Mouse (Mus musculus) bone marrow, adult 2 months (tissue): ENCODE measurements around the gene Sfxn4. TPM values are rescaled to one million over a fixed set of nuclear protein-coding genes. Genes with fewer than 3 reads are reported as not detected.

Source experiments
- H3K27ac ChIP-seq: fragments of 200-500 bp; 2 replicates; pipeline ENCODE4 v1.5.1; 2012; ENCODE audit warnings: low read depth, mild to moderate bottlenecking, control low read depth, inconsistent platforms, low read length; ENCODE audit not compliant: control insufficient read depth, poor library complexity, insufficient read depth
- H3K4me1 ChIP-seq: fragments of 200-500 bp; 2 replicates; pipeline ENCODE4 v1.6.1; 2011; ENCODE audit warnings: low read length; ENCODE audit not compliant: control insufficient read depth, insufficient read depth
- H3K4me3 ChIP-seq: fragments of 200-500 bp; replicated peaks from 2 replicates; pipeline ENCODE3; 2011; ENCODE audit warnings: mild to moderate bottlenecking, low read depth, low read length, control low read depth; ENCODE audit not compliant: control insufficient read depth
- CTCF ChIP-seq: fragments of 200-500 bp; IDR thresholded peaks from 2 replicates; pipeline ENCODE4 v1.5.1; 2011; ENCODE audit warnings: low read length, control low read depth; ENCODE audit not compliant: control insufficient read depth, insufficient read depth
- POLR2A ChIP-seq: fragments of 200-500 bp; IDR thresholded peaks from 2 replicates; pipeline ENCODE4 v1.6.1; 2011; ENCODE audit warnings: low read depth, mild to moderate bottlenecking, control low read depth, low read length, borderline replicate concordance; ENCODE audit not compliant: control insufficient read depth
- WGBS: fragments of 180-500 bp; shearing (Covaris S2); methylation state at CpG from one replicate; pipeline ENCODE4 v1.1.7; 2018; 5-methylcytosine and 5-hydroxymethylcytosine counted together
- polyA plus RNA-seq: library from polyadenylated mRNA; stranded (reverse); fragments of >200 nt; gene quantifications from 2 replicates; pipeline ENCODE4 v1.2.4, GENCODE M21; 2011; ENCODE audit warnings: low replicate concordance; ENCODE audit not compliant: missing spikeins, insufficient read depth, insufficient read length

Sfxn4 gene
- polyA plus RNA-seq, 1 experiment: 9.7 TPM

- Histone ChIP-seq H3K4me1 (no peaks in the 10 kb centered on the region; the same call in 1 of the 2 replicates), H3K4me3 (peak within 1 kb of the TSS; percentile 80), H3K27ac (peak within 1 kb of the TSS; percentile 92)
- peak; percentile 99 for TF ChIP-seq POLR2A
- TF ChIP-seq CTCF: no peak
- WGBS: under 1% methylated on average over 57 of the region's 57 CpGs
Measured at GRCm38 (mm10) chr19:60790551-60791161, 70.6 kb downstream of the Sfxn4 start, which contains the start of gene Eif3a. Eif3a (minus strand) TSS chr19:60790658.

GRCm38 (mm10) chr19:60789919-60790506, 71.3 kb downstream of the Sfxn4 start:
- peak overlapping the region; percentile 80 for H3K4me3 ChIP-seq
- no peaks in the 10 kb centered on the region; the same call in 1 of the 2 replicates for H3K4me1 ChIP-seq
- peak overlapping the region; percentile 92 for H3K27ac ChIP-seq
- WGBS: under 1% methylated on average over 60 of the region's 60 CpGs
- TF ChIP-seq CTCF: no peak
- TF ChIP-seq POLR2A: no peak

GRCm38 (mm10) chr19:60789452-60789851, 71.8 kb downstream of the Sfxn4 start:
- TF ChIP-seq CTCF (no peak), POLR2A (no peak)
- under 1% methylated on average over 7 of the region's 7 CpGs for WGBS
- Histone ChIP-seq H3K4me1 (no peaks in the 10 kb centered on the region; the same call in 1 of the 2 replicates), H3K27ac (no peak overlapping the region), H3K4me3 (peak overlapping the region; percentile 80)

GRCm38 (mm10) chr19:60788214-60788960, 72.9 kb downstream of the Sfxn4 start:
- no peak overlapping the region for H3K27ac ChIP-seq
- no peak for TF ChIP-seq CTCF
- TF ChIP-seq POLR2A: no peak
- peak overlapping the region; percentile 32 for H3K4me3 ChIP-seq
- 27% methylated on average over 6 of the region's 6 CpGs for WGBS
- no peaks in the 10 kb centered on the region; the same call in 1 of the 2 replicates for H3K4me1 ChIP-seq

- Histone ChIP-seq H3K4me1 (no peaks in the 10 kb centered on the region; the same call in 1 of the 2 replicates), H3K4me3 (no peak overlapping the region), H3K27ac (no peak overlapping the region)
- TF ChIP-seq POLR2A (no peak), CTCF (no peak)
- 13% methylated on average over 2 of the region's 2 CpGs for WGBS
Measured at GRCm38 (mm10) chr19:60787465-60788150, 73.7 kb downstream of the Sfxn4 start.

Other genes with a start within 250 kb of the Sfxn4 start
- 1.4 and 3.3 TPM in 2 replicates for gene Nanos1, start 105.5 kb downstream of the Sfxn4 start, polyA plus RNA-seq
- 70.8 and 99.7 TPM in 2 replicates for gene Eif3a, start 70.8 kb downstream of the Sfxn4 start, polyA plus RNA-seq
- 9.0 and 14.6 TPM in 2 replicates for gene Fam45a, start 49.9 kb downstream of the Sfxn4 start, polyA plus RNA-seq
- gene Prdx3, start 13.1 kb upstream of the Sfxn4 start, polyA plus RNA-seq: 72.6 and 93.5 TPM in 2 replicates
- gene Grk5, start 28.3 kb upstream of the Sfxn4 start, polyA plus RNA-seq: 1.8 and 7.2 TPM in 2 replicates